Mouse (Mus musculus) brain, embryonic 18.5 days (tissue): ENCODE measurements at regions not wholly inside any gene's neighbourhood (a gene's known extent, or its start where the extent isn't known, plus 50 kb on each side); places are given as distances from the start of the nearest gene placed in this dataset.

Experiments used
- DNase-seq: peaks from one replicate; pipeline ENCODE4 v3.0.0-alpha.2; 2012; ENCODE audit warnings: low read depth, low spot score

GRCm38 (mm10) chr12:99096930-99097617 is 176.7 kb downstream of the Ttc8 start:
- peak; percentile 73 for DNase-seq

GRCm38 (mm10) chr12:99097618-99098066 is 177.3 kb downstream of the Ttc8 start:
- no peak for DNase-seq

GRCm38 (mm10) chr12:99099881-99100280 is 179.5 kb downstream of the Ttc8 start:
- no peak for DNase-seq

GRCm38 (mm10) chr12:99108616-99109015 is 188.2 kb downstream of the Ttc8 start:
- DNase-seq = no peak

GRCm38 (mm10) chr12:99113781-99114180 is 193.4 kb downstream of the Ttc8 start:
- DNase-seq = no peak

GRCm38 (mm10) chr12:99116491-99116890 is 196.1 kb downstream of the Ttc8 start:
- DNase-seq = no peak

- DNase-seq = no peak
These were observed 198.2 kb downstream of the Ttc8 start for GRCm38 (mm10) chr12:99118381-99119115.

GRCm38 (mm10) chr12:99119966-99120365 is 199.6 kb downstream of the Ttc8 start:
- no peak for DNase-seq

GRCm38 (mm10) chr12:99123611-99124495 is 203.5 kb downstream of the Ttc8 start:
- no peak for DNase-seq

- no peak for DNase-seq
These were observed 205.8 kb downstream of the Ttc8 start for GRCm38 (mm10) chr12:99126129-99126528.
